Mouse (Mus musculus): ENCODE measurements around the gene 1700034I23Rik.
"Not testable (repeated sequence)": the region's sequence is repeated elsewhere in the genome, so short reads cannot be mapped to it uniquely, and the experiment has no call there.

The 1700034I23Rik gene

GRCm38 (mm10) chr3:40902443-40902842 lies at the start of gene 1700034I23Rik:
1700034I23Rik (minus strand) TSS chr3:40902543.
- not testable (repeated sequence) for DNase-seq

- DNase-seq, result peak in 1 of 2 experiments; percentile 7
Measured at GRCm38 (mm10) chr3:40951365-40951764, 49.0 kb upstream of the 1700034I23Rik start.

GRCm38 (mm10) chr3:40950601-40951201 lies 48.4 kb upstream of the 1700034I23Rik start:
- peak; percentile 72 to 90 for DNase-seq

DNA sequence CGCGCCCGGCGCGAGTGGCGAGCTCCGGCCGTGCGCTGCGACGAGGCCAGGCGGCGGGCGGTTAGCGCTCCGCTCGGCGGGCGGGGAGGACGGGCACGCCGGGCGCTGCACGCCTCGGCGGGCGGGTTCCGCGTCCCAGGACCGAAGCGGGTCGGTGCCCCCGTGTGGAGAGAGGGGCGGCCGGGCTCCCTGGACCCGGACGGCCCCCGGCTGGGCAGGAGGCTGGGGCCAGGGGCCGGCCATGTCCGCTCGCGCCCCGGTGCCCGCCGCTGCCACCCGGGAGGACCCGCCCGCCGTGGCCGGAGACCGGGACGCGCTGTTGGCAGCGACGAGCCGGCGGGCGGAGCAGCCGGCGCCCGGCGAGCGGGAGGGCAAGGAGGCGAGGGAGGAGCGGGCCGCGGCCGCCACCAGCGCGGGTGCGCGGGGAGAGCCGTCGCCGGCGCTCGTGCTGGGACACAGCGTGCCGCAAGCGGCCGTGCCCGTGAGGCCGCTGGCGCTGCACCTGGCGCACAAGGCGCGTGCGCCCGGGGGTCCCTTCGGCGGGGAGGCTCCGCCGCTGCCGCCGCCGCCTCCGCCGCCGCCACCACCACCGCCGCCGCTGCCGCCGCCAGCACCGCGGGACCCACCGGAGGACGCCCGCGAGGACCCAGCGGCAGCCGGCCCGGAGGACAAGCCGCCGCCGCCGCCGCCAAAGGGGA lies 47.7 kb upstream of the 1700034I23Rik start:
- DNase-seq, result peak; percentile 32 to 73

DNA sequence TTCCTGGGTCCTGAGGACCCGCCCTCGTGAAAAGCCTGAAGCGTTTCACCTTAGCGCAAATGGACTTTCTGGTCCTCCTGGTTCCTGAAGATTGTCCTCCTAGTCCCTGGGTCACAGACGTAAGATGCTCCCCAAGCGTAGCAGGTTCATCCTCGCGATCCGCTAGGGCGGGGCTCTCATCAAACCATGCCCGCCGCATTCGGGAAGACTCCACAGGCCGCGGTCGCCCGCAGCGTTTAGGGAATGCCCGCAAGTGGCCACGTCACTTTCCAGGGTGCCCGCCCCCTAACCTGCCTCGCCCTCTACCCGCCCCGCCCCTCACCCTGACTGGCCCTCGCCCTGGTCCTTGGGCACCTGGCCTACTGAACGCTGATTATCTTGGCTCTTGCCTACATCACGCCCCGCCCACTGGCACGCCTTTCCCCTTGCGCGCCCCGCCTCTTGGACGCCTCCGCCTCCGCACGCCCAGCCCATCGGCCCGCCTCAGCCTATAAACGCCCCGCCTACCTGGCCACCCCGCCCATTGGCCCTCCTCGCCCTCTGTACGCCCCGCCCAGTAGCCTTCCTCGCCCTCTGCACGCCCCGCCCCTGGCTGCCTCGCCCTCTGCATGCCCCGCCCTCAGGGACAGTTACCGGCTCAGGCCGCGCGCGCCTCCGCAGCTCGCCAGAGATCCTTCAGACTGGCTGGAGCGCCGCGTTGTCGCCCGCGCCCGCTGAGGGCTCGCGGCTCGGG lies 47.0 kb upstream of the 1700034I23Rik start, which contains the start of gene Larp1b:
Larp1b (plus strand) TSS at position 659 of the 733 bp plus-strand sequence.
- peak; percentile 100 for DNase-seq

DNA sequence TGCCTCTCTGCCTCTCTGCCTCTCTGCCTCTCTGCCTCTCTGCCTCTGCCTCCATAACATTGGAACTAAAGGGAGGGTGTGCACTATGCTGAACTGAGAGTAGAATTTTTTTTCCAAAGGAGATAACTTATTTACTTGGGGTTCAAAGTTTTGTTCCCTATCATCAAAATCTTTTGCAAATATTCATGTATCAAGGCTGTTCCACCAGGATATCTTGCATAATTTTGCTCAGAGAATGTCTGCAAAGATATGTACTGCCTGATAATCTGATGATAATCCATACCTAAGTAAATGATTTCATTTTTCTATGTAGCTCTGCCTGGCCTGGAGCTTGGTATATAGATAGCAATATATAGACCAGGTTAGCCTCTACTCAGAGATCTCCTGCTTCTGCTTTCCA lies 36.7 kb upstream of the 1700034I23Rik start:
- DNase-seq, result no peak

DNA sequence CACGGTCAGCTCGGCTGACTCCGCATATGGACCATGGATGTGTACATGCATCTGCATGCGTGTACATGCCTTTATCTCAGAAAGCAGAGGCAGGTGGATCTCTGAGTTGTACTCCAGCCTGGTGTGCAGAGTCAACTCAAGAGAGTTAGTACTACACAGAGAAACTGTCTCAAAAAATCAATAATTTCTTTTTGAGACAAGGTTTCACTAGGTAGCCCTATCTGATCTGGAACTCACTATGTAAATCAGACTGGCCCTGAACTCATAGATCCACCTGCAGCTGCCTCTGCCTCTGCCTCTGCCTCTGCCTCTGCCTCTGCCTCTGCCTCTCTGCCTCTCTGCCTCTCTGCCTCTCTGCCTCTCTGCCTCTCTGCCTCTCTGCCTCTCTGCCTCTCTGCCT lies 36.2 kb upstream of the 1700034I23Rik start:
- no peak for DNase-seq

DNA sequence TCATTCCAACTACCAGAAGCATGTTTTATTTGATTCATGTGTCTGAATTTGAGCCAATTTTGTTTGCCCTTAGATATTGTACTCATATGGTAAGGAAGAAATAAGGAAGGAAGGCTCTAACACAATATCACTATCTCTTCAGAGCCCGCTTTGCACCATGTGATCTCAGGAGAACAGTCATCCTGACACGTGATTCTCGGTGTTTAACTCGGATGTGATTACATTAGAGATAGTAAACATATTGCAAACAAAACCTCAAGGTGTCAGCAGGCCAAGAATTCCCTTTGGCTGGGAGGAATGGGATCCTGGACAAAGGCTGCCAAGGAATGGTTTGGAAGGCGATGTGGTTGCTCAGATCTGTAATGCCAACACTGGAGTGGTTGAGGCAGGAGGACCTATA lies 35.8 kb upstream of the 1700034I23Rik start:
- no peak for DNase-seq

- DNase-seq, result peak; percentile 7 to 52
Measured at GRCm38 (mm10) chr3:40894336-40894735, 8.0 kb downstream of the 1700034I23Rik start.

GRCm38 (mm10) chr3:40893816-40894258 lies 8.5 kb downstream of the 1700034I23Rik start:
- peak; percentile 98 to 100 for DNase-seq

- DNase-seq, result not testable (repeated sequence)
Measured at GRCm38 (mm10) chr3:40853123-40853738, 49.1 kb downstream of the 1700034I23Rik start.
